Mouse (Mus musculus) 3134 (cell line): ENCODE data around the gene Slc38a3.
"Not testable (repeated sequence)": the region's sequence is repeated elsewhere in the genome, so short reads cannot be mapped to it uniquely, and the experiment has no call there.

Experiments
- DNase-seq: peaks from one replicate; pipeline ENCODE4 v3.0.0-alpha.2; 2011; ENCODE audit warnings: low spot score; ENCODE audit not compliant: insufficient read length; ENCODE audit errors: extremely low read depth

Slc38a3 gene

DNA sequence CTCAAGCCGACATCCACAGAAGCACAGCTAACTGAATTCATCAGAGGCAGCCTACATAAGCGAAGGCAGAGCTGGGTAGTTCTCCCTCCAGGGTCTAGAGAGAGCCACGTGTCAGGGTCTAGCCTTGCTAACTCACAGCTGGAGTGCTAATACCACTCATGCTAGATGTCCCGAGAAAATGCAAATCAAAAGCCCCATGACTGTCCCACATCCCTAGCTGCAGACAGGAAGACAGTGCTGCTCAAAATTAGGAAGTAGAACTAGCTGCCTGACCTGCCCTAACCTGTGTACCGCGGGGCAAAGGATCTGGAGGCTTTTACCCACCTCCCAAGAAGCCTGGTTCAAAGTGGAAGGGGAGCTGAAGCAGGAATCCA lies 26.8 kb upstream of the Slc38a3 start:
- DNase-seq, result no peak

DNA sequence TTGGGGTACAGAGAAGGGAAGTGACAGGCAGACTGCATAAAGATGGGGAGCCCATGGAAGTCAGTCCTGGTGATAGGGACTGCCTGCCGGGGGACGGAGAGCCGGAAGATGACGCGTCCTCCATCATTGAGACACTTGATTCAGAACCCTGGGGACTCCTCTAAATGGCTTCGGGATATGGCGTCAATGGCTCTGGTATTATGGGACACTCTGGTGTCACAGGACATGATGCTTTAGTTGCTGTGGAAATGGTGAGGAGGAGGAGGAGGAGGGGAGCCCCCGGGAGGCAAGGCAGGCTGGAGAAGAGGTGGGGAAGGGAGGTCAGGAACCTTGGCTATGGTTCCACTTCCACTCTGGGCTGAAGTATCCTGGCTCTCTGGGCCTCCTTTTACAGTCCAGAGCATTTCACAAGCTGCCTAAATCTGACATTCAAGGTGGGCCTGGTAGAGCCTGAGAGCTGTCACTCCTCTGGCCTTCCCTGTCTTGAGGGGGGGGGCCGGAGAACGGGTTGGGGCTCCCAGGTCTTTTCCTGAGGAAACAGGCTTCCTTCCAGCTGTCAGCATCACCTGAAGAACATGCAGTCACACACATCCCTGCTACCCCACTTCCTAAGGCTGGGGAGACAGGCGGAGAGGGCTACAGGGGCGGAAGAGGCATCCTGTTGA lies 26.2 kb upstream of the Slc38a3 start:
- DNase-seq, result no peak

DNA sequence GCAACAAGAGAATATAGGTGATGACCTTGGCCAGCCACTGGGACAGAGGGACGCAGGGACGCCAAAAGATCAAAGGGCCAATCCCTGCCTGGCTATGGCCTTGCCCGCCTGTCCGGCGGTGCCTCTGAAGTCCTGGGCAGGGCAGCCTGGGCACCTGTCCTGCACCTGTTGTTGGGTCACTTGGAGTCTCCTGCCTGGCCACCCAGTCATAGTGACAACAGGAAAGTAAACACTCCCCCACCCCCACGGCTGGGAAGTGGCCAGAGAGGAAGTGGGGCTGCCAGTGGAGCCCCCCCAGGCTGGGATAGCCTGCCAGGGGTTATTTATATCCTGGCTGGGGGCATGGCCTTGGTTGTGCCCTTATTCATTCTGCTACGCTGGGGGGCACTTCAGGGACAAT lies 25.3 kb upstream of the Slc38a3 start:
- DNase-seq, result no peak

- no peak for DNase-seq
Measured at GRCm38 (mm10) chr9:107693433-107693987, 24.2 kb upstream of the Slc38a3 start.

DNA sequence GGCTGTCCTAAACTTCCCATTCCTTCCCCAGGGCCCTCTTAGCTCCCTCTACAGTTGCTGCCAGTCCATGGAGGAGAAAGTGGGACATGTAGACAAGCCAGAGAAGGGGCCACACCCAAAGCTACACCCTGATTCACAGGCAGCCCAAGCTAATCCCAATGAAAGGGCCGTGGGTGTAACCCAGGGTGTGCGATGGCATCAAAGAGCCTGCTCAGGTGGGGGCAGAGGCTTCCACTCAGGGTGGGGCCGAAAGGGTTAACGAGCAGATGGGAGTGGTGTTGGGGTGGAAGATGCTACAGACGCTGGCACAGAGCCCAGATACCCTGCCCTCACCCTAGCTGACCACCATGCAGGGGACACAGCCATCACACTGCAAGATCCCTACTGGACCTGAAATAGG lies 23.5 kb upstream of the Slc38a3 start:
- DNase-seq, result no peak

DNA sequence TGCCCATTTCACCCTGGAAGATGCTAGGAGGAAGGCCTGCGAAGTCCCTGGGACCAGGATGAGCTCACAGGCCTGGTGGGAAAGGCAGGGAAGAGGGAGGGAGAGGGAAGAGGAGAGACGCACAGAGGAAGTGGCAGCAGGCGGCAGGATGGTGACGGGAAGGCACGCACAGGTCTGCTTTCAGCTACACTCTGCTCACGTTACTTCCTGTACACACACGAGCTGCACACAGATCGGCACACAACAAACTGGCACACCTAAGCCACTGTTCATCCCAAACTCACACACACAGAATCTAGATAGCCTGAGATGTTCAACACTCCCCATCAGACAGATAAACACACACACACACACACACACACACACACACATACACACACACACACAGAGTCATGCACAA lies 21.1 kb upstream of the Slc38a3 start:
- DNase-seq, result no peak

DNA sequence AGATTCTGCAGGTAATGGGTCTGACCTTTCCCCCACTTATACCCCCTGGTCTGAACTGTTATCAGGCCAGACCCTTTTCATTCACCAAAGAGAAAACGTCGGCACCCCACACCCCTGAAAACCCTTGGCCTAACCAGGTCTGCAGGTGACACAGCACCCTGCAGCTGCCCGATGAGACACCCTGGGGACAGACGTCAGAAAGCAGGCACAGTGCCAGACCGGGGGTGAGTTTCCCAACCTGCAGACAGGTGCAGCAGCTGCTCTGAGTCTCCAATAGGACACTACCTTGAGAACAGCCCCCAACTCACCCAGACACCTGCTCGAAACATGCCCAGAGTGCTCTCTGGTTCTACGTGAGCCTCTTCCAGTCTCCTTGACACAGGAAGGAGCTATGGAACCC lies 19.6 kb upstream of the Slc38a3 start:
- no peak for DNase-seq

DNA sequence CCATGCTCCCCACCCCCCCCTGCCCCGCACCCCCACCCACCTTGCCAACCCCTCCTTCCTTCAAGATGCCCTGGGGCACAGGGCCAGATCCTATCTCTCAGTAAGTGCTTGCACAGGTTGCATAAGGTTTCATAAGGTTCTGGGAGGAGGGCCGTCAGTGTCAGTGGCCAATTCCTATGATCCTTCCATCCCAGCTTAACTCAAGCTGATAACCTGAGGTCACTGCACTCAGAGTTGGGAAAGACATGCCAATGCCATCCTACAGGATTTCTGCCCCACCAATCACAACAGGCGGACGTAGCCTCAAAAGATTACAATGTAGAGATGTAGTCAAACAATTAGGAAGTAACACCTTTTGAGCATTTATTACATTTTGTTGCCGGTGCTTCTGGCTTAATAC lies 19.1 kb upstream of the Slc38a3 start:
- no peak for DNase-seq

- DNase-seq, result no peak
Measured at GRCm38 (mm10) chr9:107685231-107685981, 16.1 kb upstream of the Slc38a3 start.

DNA sequence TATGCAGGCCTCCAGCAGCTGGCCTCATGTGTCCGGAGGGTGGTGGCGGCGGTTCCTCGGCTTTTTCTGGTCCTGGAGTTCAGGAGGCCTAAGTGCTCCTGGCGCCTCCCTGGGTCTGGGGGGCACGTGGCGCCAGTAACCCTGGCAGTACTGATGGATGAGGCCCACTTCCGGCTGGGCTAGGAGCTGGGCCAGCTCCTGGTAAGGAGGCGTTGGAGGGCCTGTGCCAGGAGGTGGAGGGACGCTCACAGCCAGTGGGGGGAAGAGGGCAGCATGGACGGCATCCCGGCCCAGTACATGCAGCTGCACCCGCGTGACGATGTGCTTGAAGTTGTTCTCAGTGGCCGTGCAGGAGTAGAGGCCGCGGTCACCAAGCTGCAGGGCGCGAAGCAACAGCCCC lies 13.1 kb upstream of the Slc38a3 start:
- DNase-seq, result no peak

GRCm38 (mm10) chr9:107679501-107679900 lies 10.2 kb upstream of the Slc38a3 start, which contains the start of gene Gnat1:
Gene Gnat1, minus strand, starts transcription at chr9:107679712.
- DNase-seq, result no peak

GRCm38 (mm10) chr9:107678861-107679260 lies 9.5 kb upstream of the Slc38a3 start:
- DNase-seq, result no peak

- DNase-seq, result not testable (repeated sequence)
Measured at GRCm38 (mm10) chr9:107677819-107678526, 8.6 kb upstream of the Slc38a3 start.

GRCm38 (mm10) chr9:107677091-107677784 lies 7.9 kb upstream of the Slc38a3 start:
- DNase-seq, result no peak

DNA sequence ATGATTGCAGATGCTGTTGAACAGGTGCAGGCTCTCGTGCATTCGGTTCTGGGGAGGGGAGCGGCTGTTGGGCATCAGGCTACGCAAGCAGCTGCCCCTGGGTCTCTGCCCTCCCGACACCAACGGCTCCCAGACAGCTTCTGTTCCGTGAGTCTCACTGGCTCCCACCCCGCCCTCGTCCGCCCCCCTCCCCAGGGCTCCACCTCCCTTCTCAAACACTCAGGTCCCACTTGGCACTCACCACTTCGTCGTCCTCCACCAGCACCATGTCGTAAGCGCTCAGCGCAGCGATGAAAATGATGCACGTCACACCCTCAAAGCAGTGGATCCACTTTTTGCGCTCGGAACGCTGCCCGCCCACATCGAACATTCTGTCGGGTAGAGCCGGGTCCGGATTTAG lies 7.0 kb upstream of the Slc38a3 start:
- no peak for DNase-seq

DNA sequence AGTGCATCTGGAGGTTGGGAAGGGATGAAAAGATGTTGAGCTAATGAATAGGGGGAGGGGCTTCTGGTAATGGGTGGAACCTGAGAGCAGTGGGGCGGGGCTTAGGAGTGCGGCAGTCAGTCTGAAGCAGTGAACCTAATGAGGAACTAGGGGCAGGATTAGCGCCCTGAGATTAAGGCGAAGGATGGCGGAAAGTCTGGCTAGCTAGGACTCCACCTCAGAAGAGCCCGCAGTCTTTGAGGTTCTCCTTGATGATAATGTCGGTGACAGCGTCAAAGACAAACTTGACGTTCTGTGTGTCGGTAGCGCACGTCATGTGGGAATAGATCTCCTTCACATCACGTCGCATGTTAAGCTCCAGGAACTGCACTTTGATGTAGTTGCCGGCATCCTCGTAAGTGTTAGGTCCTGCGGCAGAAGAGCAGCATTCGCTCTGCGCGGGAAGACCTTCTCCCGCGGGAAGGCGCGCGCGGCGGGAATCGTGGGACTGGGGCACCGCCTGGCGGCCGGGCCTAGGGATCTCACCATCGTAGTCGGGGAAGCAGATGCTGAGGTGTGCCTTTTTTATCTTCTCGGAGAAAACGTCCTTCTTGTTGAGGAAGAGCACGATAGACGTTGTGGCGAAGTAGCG lies 6.5 kb upstream of the Slc38a3 start:
- no peak for DNase-seq

DNA sequence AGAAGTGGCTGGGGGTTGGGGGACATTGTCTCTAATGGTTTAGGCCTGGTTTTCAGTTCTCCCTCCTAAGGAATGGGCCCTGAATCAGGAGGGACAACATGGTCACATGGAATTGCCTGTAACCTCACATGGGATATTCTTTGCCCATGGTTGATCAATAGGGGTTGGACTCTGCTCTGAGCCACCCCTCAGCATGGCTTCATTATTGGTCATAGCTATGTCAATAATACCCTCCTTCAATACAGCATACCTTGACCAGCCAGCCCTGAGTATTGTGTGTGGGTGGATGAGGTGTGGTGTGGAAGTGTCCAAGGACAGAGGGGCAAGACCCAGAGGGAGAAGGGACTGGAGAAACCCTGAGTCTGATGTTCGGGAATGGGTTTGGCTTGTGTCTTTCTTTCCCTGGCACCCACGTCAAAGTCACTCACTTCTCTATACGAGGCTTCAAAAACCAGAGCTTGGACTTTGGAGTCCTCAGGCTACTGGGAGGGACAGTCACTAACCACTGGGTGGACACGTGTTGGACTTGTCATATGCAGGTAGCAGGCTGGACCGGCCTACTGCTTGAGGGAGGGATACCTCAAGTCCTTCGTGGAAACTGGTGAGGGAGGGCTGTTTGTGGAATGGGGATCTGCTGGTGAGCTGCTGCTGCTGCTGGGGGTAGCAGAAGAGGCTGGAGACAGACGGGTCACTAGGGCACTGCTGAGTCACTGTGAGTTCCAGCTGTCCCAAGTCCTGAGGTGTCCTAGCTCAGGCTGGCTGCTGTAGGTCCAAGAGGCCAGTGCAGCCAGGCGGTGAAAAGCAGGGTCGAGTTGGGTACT lies 5.5 kb upstream of the Slc38a3 start:
- no peak for DNase-seq

DNA sequence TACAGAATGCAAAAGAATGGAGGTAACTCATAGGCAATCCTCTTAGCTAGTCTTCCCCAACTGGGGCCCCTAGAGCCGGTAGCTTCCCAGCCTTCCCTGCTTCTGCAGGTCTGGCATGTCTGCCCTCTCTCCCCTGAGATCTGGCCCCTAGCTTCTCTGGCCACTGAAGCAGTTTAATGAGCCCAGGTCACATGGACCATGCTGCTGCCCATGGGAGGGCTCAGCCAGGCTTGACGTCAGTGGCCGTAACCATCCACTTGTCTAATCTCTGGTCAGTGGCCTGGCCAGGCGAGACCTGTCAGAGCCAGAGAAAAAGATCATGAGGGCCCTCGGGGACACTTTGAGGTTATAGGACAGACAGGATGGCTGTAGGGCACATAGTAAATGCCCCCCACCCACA lies 929 bp upstream of the Slc38a3 start:
- no peak for DNase-seq

- no peak for DNase-seq
Measured at GRCm38 (mm10) chr9:107668916-107669315, 414 bp downstream of the Slc38a3 start.

GRCm38 (mm10) chr9:107668011-107668410 lies 1.3 kb downstream of the Slc38a3 start:
- DNase-seq, result no peak
